Mouse (Mus musculus) layer of hippocampus, adult 2 months (tissue): ENCODE results near the gene Scarf2. TPM values are rescaled to one million over a fixed set of nuclear protein-coding genes. Genes with fewer than 3 reads are reported as not detected.

ENCODE experiments used
- DNase-seq, 2 experiments: peaks; one replicate each; pipeline ENCODE4 v3.0.0; 2022; ENCODE audit warnings: low spot score in 2 of 2
- H3K27ac ChIP-seq: fragments of 200-600 bp; 2 replicates; pipeline ENCODE4 v1.8.1; 2022
- H3K4me3 ChIP-seq: fragments of 200-600 bp; 2 replicates; pipeline ENCODE4 v1.8.1; 2022; ENCODE audit warnings: mild to moderate bottlenecking
- CTCF ChIP-seq: fragments of 200-600 bp; conservative IDR thresholded peaks from 2 replicates; pipeline ENCODE4 v1.8.1; 2022; ENCODE audit warnings: antibody characterized with exemption, mild to moderate bottlenecking, moderate library complexity
- long read RNA-seq, 2 experiments: library from polyadenylated mRNA; stranded (forward); transcript quantifications; one replicate each; pipeline ENCODE4 v2.0.0; 2021; ENCODE audit warnings: borderline mapping rate in 2 of 2
- total RNA-seq, 2 experiments: library from RNA; stranded (reverse); gene quantifications; 2 replicates each; pipeline ENCODE4 v1.2.3; 2021

Scarf2 gene
- total RNA-seq: 1 to 10 TPM; 2.5 to 2.7 TPM
- long read RNA-seq, experiment 1, partial matches to known transcripts: 0 of 3 reads
- long read RNA-seq, experiment 1, other reads (novel, unspliced or antisense): 3 of 3 reads
- long read RNA-seq, experiment 2, partial matches to known transcripts: 1 of 6 reads
- long read RNA-seq, experiment 2, other reads (novel, unspliced or antisense): 5 of 6 reads

DNA sequence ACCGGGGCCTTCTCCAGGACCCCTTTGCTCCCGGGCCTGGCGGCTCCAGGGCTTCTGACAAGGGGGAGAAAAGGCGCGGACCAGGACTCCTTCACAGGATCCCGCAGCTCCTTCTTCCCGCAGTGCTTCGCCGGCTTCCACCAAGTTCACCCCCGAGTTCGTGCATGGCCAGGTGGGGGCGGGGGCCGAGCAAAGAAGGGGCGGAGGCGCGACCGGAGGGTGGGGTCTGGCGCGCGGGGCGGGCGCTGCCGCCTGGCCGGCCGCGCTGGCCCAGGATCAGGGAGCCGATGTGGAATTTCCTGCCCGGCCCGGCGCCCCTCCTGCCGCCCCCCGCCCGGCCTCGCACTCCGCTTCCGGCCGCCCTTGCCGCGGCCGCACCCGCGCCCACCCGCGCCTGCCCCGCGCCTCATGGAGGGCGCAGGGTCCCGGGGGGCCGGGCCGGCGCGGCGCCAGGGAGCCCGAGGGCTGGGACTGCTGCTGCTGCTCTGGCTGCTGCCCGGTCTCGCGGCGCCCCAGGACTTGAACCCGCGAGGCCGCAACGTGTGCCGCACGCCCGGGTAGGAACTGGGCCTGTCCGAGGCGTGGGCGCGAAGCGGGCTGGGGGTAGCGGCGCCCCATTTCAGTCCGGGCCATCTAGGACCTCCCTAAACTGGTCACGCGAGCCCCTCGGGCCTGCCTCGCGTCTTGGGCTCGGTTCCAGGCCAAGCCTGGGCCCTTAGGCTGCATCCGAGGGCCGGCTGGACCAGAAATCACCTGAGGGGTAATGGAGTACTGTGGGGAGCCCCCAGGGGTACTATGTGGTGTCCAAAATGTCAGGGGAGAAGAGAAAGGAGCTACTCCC lies at the start of gene Scarf2:
Scarf2 (plus strand) TSS at position 312 of the 841 bp plus-strand sequence.
- Histone ChIP-seq H3K4me3 (peak within 1 kb of the TSS; percentile 45), H3K27ac (no peak within 1 kb of the TSS)
- no peak for TF ChIP-seq CTCF
- no peak for DNase-seq

DNA sequence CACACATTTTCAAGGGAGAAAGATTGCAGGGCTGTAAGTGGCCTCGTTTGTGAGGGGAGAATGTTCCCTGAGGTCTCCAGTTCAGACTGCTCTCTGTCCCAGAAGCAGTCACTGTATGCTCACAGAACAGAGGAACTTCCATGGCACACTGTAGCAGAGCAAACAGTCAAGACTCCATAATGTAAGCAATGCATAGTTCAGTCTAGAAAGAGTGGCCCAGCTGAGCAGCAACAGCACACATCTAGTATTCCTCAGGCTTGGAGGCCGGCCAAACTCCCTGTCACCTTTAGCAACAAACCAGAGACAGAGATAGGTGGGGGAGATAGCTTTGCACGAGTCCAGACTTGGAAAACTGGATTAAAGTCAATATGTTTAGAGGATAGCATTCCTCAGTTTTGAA lies 44.1 kb upstream of the Scarf2 start:
- Histone ChIP-seq H3K27ac (no peak overlapping the region), H3K4me3 (no peak overlapping the region)
- no peak for TF ChIP-seq CTCF
- DNase-seq: no peak

- Histone ChIP-seq H3K4me3 (no peak overlapping the region), H3K27ac (no peak overlapping the region)
- TF ChIP-seq CTCF: no peak
- no peak for DNase-seq
These were observed 43.4 kb upstream of the Scarf2 start for GRCm38 (mm10) chr16:17753686-17754085.

GRCm38 (mm10) chr16:17757756-17758155 lies 39.3 kb upstream of the Scarf2 start:
- H3K4me3 ChIP-seq: no peak overlapping the region
- no peak overlapping the region for H3K27ac ChIP-seq
- no peak for DNase-seq
- TF ChIP-seq CTCF: no peak

- H3K27ac ChIP-seq: peak overlapping the region; percentile 89
- H3K4me3 ChIP-seq: peak overlapping the region; percentile 59
- DNase-seq: no peak
- no peak for TF ChIP-seq CTCF
These were observed 38.2 kb upstream of the Scarf2 start for GRCm38 (mm10) chr16:17758902-17759301.

- Histone ChIP-seq H3K4me3 (peak within 1 kb of the TSS; percentile 59), H3K27ac (peak within 1 kb of the TSS; percentile 89)
- no peak for TF ChIP-seq CTCF
- DNase-seq: peak; percentile 87 to 93
These were observed 37.7 kb upstream of the Scarf2 start, which contains the start of gene Klhl22 for GRCm38 (mm10) chr16:17759344-17759773. Klhl22 (plus strand) TSS chr16:17759618.

DNA sequence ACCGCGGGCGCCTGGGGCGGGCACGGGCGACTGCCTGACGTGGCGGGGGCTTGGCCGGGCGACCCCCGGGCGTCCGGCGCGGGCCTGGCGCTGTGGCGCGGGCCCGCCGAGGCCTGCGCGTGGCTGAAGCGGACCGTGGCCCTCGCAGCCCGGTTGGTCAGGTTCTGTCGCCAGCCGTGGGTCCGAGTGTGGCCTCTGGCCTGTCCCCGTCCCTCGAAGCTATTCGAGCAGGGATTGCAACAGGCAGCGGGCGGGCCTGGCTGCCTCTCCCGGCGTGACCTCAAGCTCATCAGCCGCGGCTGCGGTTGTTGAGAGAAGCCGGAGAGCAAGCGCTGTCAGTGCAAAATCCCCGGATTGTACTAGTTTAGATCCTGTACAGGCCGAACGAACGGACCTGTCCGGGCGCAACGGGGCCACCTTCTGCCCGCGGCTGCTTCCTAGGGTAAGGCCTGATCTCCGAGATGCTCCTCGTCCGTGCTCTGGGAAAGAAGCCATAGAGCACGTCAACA lies 37.2 kb upstream of the Scarf2 start:
- H3K27ac ChIP-seq: peak overlapping the region; percentile 89
- TF ChIP-seq CTCF: no peak
- peak in 1 of 2 experiments; percentile 11 for DNase-seq
- H3K4me3 ChIP-seq: peak overlapping the region; percentile 59

DNA sequence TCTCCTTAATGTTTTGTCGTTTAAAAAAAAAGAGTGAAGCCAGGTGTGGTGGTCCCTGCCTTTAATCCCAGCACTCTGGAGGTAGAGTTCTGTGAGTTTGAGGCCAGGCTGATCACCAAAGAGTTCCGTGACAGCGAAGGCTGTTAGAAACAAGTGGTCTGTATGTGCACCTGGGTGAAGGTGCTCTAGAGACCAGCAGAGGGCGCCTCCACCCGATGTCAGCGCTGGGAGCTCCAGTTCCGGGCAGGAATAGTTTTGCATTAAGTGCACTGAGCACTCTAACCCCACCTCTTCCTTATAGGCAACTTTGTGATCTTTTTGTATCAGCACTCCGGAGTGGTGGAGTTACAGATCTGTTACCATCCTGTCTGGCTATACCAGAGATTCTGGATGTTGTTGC lies 36.4 kb upstream of the Scarf2 start:
- DNase-seq: peak in 1 of 2 experiments; percentile 31
- TF ChIP-seq CTCF: peak; percentile 81
- Histone ChIP-seq H3K4me3 (peak overlapping the region; percentile 59), H3K27ac (no peak overlapping the region)

GRCm38 (mm10) chr16:17761074-17761473 lies 36.0 kb upstream of the Scarf2 start:
- DNase-seq: no peak

GRCm38 (mm10) chr16:17764108-17764511 lies 33.0 kb upstream of the Scarf2 start:
- no peak for TF ChIP-seq CTCF
- DNase-seq: no peak
- Histone ChIP-seq H3K27ac (no peak overlapping the region), H3K4me3 (no peak overlapping the region)

More at GRCm38 (mm10) chr16:17761074-17761473, 36.0 kb upstream of the Scarf2 start:
- Histone ChIP-seq H3K4me3 (no peak overlapping the region; the same call in 1 of the 2 replicates), H3K27ac (0 out of 2 replicates have a peak overlapping the region, but pooled peaks have one; percentile 7)
- no peak for TF ChIP-seq CTCF

- Histone ChIP-seq H3K27ac (peak overlapping the region; percentile 53; the same call in 1 of the 2 replicates), H3K4me3 (no peak overlapping the region)
- no peak for TF ChIP-seq CTCF
- DNase-seq: peak; percentile 35 to 51
These were observed 28.2 kb upstream of the Scarf2 start for GRCm38 (mm10) chr16:17768834-17769233.

GRCm38 (mm10) chr16:17771117-17771865 lies 25.8 kb upstream of the Scarf2 start:
- no peak overlapping the region for H3K27ac ChIP-seq
- TF ChIP-seq CTCF: peak; percentile 72
- no peak overlapping the region for H3K4me3 ChIP-seq
- no peak for DNase-seq
